Mouse (Mus musculus) gonadal fat pad, adult 2 months (tissue): ENCODE measurements at regions not wholly inside any gene's neighbourhood (a gene's known extent, or its start where the extent isn't known, plus 50 kb on each side); places are given as distances from the start of the nearest gene placed in this dataset.

Experiments used
- DNase-seq: peaks from one replicate; pipeline ENCODE4 v3.0.0-alpha.2; 2012; ENCODE audit warnings: low read depth

- no peak for DNase-seq
Measured at GRCm38 (mm10) chr11:84637268-84637667, 111.9 kb upstream of the Lhx1 start.

GRCm38 (mm10) chr11:84634990-84635389, 109.7 kb upstream of the Lhx1 start:
- no peak for DNase-seq

GRCm38 (mm10) chr11:84633300-84633699, 108.0 kb upstream of the Lhx1 start:
- no peak for DNase-seq

GRCm38 (mm10) chr11:84628111-84628510, 102.8 kb upstream of the Lhx1 start:
- DNase-seq: no peak

- DNase-seq: no peak
Measured at GRCm38 (mm10) chr11:84627685-84628084, 102.3 kb upstream of the Lhx1 start.

GRCm38 (mm10) chr11:84627259-84627658, 101.9 kb upstream of the Lhx1 start:
- DNase-seq: no peak

GRCm38 (mm10) chr11:84624100-84624499, 98.8 kb upstream of the Lhx1 start:
- no peak for DNase-seq

- no peak for DNase-seq
Measured at GRCm38 (mm10) chr11:84619713-84620112, 94.4 kb upstream of the Lhx1 start.

GRCm38 (mm10) chr11:84618576-84618975, 93.2 kb upstream of the Lhx1 start:
- no peak for DNase-seq

- no peak for DNase-seq
Measured at GRCm38 (mm10) chr11:84612982-84613720, 87.8 kb upstream of the Lhx1 start.

GRCm38 (mm10) chr11:84611625-84611879, 86.2 kb upstream of the Lhx1 start:
- no peak for DNase-seq

GRCm38 (mm10) chr11:84610774-84611624, 85.7 kb upstream of the Lhx1 start:
- no peak for DNase-seq

GRCm38 (mm10) chr11:84604781-84605180, 79.4 kb upstream of the Lhx1 start:
- no peak for DNase-seq

- DNase-seq: no peak
Measured at GRCm38 (mm10) chr11:84599267-84599841, 74.0 kb upstream of the Lhx1 start.

- DNase-seq: no peak
Measured at GRCm38 (mm10) chr11:84597572-84598295, 72.4 kb upstream of the Lhx1 start.

- DNase-seq: no peak
Measured at GRCm38 (mm10) chr11:84592715-84593339, 67.5 kb upstream of the Lhx1 start.

GRCm38 (mm10) chr11:84587107-84587506, 61.8 kb upstream of the Lhx1 start:
- DNase-seq: no peak

- no peak for DNase-seq
Measured at GRCm38 (mm10) chr11:84585626-84586025, 60.3 kb upstream of the Lhx1 start.

GRCm38 (mm10) chr11:84578805-84579541, 53.6 kb upstream of the Lhx1 start:
- no peak for DNase-seq
